Mouse (Mus musculus): Measurements from ENCODE around the gene Iqch. TPM values are rescaled to one million over a fixed set of nuclear protein-coding genes. Genes with fewer than 3 reads are reported as not detected.
A peak's percentile ranks its signal among the peaks of the same experiment; 100 is the strongest.

Gene Iqch
- total RNA-seq, 1 experiment from 2014 or later = not detected

DNA sequence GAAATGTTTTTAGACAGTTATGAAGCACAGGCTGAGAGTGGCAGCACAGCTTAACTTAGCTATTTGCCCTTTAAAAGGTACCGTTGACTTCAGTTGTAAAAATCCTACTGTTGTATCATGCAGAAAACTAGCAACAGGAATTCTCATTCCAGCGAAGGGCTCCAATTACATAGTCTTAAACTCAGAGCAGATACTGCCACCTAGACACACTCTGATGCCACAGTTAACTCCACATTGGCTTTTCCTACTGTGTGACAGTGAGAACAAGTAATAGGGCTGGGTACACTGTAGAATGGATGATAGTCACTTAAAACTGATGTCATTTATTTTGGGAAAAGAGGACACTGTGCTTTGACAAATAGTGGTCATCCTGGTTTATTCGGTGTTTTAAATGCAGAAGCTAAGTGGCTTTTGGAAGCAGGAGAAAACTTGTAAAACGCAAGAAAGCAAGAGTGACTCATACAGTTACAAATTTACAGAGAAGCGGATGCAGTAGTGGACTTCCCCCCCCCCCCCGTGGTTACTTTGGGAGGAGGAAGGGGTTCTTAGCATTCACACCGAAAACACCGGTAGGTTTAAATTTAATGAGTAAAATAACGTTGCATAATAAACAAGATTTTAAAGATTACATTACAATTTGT, 181.1 kb downstream of the Iqch start:
- no peak for ATAC-seq (ENCODE audit: extremely low read depth, insufficient number of reproducible peaks, low FRiP score, poor library complexity, severe bottlenecking)

DNA sequence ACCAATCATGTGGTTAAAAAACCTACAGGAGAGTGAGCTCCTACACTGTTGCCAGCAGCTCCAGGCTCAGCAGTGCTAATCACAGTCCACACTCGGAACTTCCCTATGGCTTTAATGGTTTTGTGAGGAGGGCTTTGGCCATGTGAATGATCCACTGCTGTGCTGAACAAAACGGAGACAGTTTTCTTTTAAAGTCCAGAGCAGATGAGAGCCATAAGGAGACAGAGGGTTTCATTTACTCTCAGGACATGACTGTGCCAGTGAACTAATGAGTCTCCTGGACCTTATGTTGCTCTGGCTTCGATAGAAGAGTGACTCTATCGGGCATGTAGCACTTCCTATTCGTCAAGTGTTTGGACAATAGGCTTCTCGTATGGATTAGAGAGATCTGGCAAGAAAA, 181.9 kb downstream of the Iqch start:
- no peak for ATAC-seq (ENCODE audit: extremely low read depth, insufficient number of reproducible peaks, low FRiP score, poor library complexity, severe bottlenecking)

DNA sequence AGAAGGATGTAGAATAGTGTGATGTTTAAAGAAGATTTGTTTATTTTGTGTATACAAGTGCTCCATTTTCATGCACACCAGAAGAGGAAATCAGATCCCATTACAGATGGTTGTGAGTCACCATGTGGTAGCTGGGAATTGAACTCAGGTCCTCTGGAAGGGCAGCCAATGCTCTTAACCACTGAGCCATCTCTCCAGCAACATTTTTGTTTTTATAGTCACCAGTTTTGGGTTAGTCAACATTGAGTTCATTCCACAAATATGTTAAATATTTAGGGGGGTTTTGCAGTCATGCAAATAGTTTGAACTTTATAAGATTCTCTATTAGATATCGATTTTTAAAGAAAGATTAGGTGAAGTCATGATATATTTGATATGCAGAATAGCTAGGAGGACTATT, 202.1 kb downstream of the Iqch start:
- no peak for ATAC-seq (ENCODE audit: extremely low read depth, insufficient number of reproducible peaks, low FRiP score, poor library complexity, severe bottlenecking)

DNA sequence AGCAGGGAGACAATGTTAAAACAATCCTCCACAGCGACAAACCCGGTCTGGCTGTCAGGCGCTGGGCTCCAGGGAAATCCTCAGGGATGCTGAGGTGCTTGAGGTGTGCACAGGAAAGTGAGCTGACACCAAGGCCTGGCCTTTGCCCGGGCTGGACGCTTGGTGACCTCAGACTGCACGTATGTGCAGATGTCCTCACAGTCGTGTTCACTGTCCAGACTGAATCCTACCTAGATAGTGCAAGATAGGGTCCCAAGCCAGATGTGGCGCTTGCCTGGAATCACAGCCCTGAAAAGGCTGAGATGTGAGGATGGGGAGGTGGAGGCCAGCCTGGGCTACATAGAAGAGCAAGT, 202.9 kb downstream of the Iqch start:
- no peak for ATAC-seq (ENCODE audit: extremely low read depth, insufficient number of reproducible peaks, low FRiP score, poor library complexity, severe bottlenecking)

DNA sequence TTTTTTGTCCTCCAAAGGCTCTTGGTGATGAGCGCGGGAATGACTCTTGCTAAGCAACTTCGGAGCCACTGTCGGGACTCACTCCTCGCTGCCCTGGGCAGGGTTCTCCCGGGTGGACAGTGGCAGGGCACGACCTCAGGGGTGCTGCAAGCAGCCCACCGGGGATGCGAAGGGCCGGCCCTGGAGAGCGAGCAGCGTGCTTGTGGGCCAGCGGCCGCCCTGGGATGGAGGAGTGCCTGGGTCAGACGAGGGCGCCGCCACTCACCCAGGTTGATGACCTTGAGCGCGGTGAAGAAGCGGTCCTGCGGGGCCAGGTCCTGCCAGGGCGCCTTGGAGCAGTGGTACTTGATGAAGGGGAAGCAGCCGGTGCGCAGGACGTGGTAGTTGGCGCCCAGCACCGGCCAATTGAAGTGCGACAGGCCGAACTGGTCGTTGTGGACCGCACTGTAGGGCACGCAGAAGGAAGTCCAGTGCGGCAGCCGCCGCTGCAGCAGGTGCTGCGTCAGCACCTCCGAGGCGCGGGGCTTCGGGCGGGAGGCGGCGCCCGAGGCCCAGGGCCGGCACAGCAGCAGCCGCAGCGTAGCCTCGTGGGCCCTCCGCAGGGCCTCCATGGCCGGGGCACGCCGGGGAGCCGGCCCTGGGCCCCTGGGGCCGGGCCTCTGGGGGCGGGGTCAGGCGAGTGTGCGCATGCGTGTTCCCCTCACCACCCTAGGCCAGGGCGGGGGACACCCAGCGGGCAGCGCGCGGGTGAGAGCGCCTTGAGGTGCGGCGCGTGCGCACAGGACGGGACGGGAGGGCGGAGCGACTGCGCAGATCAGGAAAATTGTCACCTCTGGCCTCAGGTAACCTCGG, 203.5 kb downstream of the Iqch start, which contains the start of gene 2300009A05Rik:
Gene 2300009A05Rik (minus strand): TSS at position 636 of the 852 bp plus-strand sequence.
- peak; percentile 86 for ATAC-seq (ENCODE audit: extremely low read depth, insufficient number of reproducible peaks, low FRiP score, poor library complexity, severe bottlenecking)

DNA sequence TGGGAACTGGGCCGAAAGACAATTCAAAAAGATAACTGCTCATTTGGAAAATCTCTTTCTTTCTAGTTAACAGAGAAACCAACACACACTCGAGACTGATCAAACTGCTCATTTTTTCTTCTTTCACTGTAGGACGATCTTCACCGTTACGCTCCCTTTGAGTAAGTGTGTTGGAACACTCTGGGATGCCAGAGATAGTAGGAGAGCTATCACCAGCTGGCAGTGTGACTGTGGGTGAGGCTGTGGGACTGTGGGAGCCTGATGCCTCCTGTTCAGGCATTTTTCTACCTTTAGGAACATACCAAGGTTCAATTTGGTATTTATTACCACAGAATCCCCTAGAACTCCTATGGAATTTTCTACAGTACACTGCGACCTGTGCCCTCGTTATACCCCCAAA, 206.7 kb downstream of the Iqch start:
- no peak for ATAC-seq (ENCODE audit: extremely low read depth, insufficient number of reproducible peaks, low FRiP score, poor library complexity, severe bottlenecking)

DNA sequence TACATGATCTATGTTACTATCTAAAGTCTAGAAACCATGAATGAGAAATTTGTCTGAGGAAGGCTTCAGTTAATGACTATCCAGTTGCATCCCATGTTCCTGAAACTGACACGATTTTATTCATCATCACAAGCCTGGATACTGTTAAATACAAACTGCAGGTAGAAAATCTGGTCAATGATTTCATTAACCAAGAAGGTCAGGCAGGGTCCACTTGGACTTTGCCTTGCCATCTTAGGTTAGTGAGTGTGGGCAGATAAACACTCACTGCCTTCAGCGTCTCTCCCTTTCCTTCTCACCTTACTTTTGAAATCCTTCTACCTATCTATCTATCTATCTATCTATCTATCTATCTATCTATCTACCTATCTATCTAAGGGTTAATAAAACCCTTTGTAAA, 211.0 kb downstream of the Iqch start:
- ATAC-seq (ENCODE audit: extremely low read depth, insufficient number of reproducible peaks, low FRiP score, poor library complexity, severe bottlenecking) = no peak

DNA sequence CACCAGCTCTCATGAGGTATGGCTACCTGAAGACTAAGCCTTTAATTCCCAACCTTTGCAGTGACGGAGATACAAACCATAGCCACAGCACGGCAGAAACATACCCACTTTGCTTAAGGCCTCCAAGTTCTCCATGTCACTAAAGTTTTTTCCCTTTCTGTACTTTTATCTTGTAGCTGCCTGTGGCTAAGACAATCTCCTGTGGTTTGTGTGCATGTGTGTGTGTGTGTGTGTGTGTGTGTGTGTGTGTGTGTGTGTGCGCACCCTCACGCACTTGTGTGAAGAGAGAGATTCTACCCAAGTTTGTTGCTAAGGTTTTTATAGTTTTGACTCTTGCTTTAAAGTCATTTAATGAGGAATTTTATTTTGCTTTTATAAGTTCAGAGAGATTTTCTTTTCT, 219.5 kb downstream of the Iqch start:
- ATAC-seq (ENCODE audit: extremely low read depth, insufficient number of reproducible peaks, low FRiP score, poor library complexity, severe bottlenecking) = no peak

DNA sequence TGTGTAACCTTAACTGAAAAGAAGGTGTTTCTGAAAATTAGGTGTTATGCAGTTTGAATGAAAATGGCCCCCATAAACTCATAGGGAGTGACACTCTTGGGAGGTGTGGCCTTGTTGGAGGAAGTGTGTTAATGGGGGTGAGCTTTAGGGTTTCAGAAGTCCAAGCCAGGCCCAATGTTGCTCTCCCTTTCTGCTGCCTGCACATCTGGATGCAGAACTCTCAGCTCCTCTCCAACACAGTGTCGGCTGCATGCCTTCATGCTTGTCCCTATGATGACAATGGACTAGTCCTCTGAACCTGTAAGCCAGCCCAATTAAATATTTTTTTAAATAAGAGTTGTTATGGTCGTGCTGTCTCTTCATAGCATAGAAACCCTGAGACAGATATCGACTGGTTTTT, 222.0 kb downstream of the Iqch start:
- no peak for ATAC-seq (ENCODE audit: extremely low read depth, insufficient number of reproducible peaks, low FRiP score, poor library complexity, severe bottlenecking)

DNA sequence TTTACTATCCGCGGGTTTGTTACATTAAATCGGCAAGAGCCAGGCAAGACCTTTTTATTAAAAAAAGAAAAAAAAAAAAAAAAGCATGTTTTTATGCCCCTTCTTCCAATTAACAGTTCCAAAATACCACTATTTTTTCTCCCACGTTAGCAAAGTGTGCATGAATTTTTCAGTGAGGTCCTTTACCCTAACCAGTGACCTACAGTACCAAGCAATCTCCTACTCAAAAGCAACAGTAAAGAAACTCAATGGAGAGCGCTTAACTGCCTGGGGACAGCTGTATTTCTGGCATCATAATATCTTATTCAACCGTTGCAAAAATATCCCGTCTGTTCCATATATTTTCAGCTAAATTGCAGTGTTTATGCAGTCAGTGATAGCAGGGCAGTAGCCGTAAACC, 224.1 kb downstream of the Iqch start:
- no peak for ATAC-seq (ENCODE audit: extremely low read depth, insufficient number of reproducible peaks, low FRiP score, poor library complexity, severe bottlenecking)

DNA sequence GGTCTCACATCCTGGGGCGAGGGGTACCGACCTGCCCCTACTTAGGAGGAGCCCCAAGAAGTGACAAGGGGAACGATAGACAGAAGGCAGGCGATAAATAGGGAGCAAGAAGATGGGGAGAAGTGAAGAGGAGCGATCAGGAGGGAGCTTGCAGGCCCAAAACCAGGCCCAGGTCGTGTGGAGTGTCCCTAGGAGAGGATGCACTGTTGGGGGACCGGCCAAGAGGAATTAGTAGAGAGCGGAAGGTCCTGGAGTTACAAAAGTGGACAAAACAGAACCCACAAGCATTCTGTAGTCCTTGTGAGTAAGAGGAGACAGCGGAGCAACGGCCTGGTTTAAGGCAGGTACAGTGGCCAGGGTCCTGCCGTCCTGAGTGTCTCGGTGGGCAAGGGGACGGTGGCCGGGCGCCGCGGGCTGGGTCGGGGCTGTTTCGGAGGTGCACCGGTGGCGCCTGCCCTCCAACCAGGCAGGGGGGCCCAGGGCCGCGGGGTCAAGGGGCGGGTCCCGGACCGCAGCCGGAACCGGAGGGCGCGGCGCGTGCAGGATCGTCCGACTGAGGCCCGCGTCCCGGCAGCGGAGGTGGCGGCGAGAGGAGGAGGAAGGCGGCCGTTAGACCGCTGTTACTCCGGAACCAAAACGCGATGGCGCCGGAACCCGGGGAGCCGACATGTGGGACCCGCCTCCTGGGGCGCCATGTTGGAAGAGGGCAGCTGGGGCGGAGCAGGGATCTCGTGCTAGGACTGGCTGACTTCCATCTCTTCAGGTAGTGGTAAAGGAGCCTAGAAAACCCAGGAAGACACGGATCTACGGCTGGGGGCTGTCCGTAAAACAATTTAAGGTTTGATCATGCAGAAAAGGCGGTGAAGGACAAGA, 224.8 kb downstream of the Iqch start, which contains the start of gene Map2k5:
Gene Map2k5 (minus strand): TSS at position 633 of the 873 bp plus-strand sequence.
- ATAC-seq (ENCODE audit: extremely low read depth, insufficient number of reproducible peaks, low FRiP score, poor library complexity, severe bottlenecking) = peak; percentile 91

DNA sequence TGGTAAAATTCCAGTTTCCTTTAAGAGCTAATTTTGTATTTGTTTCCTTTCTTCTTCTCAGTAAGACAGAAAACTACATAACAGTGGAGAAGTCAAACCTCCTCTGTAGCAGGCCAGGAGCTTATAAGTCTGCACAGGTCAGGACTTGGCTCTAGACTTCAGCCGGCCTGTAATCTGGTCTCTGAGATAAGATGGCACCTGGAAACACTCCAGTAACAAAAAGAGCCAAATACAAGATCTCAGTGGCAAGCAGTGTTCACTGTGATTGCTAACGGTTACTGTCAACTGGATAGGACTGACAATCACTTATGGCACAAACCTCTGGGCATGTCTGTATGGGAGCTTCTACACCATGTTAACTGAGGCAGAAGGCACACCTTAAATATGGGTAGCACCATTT, 229.0 kb downstream of the Iqch start:
- ATAC-seq (ENCODE audit: extremely low read depth, insufficient number of reproducible peaks, low FRiP score, poor library complexity, severe bottlenecking) = no peak

DNA sequence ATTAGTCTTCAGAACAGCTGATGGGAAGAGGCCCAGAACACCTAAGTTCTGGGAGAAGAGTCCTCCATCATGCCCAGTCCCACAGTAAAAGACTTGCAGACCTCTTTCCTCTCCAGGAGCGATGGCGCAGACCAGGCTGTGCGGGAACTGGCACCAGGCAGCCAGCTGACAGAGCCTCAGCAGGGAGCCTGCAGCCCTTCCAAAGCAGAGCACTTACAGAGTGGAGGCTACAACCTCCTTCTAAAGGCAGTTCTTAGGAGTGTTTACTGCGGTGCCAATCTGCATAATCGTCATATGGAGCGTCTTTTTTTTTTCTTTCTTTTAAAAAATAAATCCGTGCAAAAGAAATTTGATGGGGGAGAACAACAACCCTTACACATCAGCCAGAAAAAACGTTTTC, 229.8 kb downstream of the Iqch start:
- no peak for ATAC-seq (ENCODE audit: extremely low read depth, insufficient number of reproducible peaks, low FRiP score, poor library complexity, severe bottlenecking)

Other genes with a start within 250 kb of the Iqch start
- 28.7 and 29.2 TPM in 2 replicates for gene Map2k5, start 224.6 kb downstream of the Iqch start, total RNA-seq (2017)
- 9.5 and 13.9 TPM in 2 replicates for gene 2300009A05Rik, start 203.2 kb downstream of the Iqch start, total RNA-seq (2017)
- gene Aagab, start 167 bp upstream of the Iqch start, total RNA-seq (2017) = 41.9 and 49.1 TPM in 2 replicates
- gene Smad3, start 155.5 kb upstream of the Iqch start, total RNA-seq (2017) = 28.1 and 28.7 TPM in 2 replicates